Mouse (Mus musculus): Measurements from ENCODE around the gene Plek. TPM values are rescaled to one million over a fixed set of nuclear protein-coding genes. Genes with fewer than 3 reads are reported as not detected.

Plek gene
- polyA plus RNA-seq, 1 experiment from 2014 or later, result 59.8 TPM

GRCm38 (mm10) chr11:16992880-16993279 lies 59.3 kb downstream of the Plek start:
- no peak overlapping the region for H3K27ac ChIP-seq (ENCODE audit: low read depth, low read length)
- no peaks in the 10 kb centered on the region for H3K9me3 ChIP-seq (ENCODE audit: control insufficient read depth, low read length)
- H3K4me1 ChIP-seq (replicated peaks; ENCODE audit: control insufficient read depth, insufficient read depth, low read length), result no peaks in the 10 kb centered on the region; the same call in 1 of the 2 replicates
- ATAC-seq (replicated peaks; ENCODE audit: low FRiP score) (no peak), DNase-seq (ENCODE audit: low spot score) (peak; percentile 15)
- H3K4me2 ChIP-seq, result no peak overlapping the region
- H3K9ac ChIP-seq (ENCODE audit: low read depth, low read length), result no peak overlapping the region
- no peak overlapping the region for H3K4me3 ChIP-seq (ENCODE audit: low read depth, low read length)
- H3K36me3 ChIP-seq (ENCODE audit: control insufficient read depth, insufficient read depth, low read length), result no peaks in the 10 kb centered on the region
- H3K27me3 ChIP-seq (replicated peaks; ENCODE audit: control insufficient read depth, insufficient read depth, low read length), result no peaks in the 10 kb centered on the region
- WGBS, result 78% methylated on average over 6 of the region's 6 CpGs

GRCm38 (mm10) chr11:16989885-16990284 lies 62.3 kb downstream of the Plek start:
- Histone ChIP-seq H3K4me3 (ENCODE audit: low read depth, low read length) (no peak overlapping the region), H3K9me3 (ENCODE audit: control insufficient read depth, low read length) (no peaks in the 10 kb centered on the region), H3K27me3 (replicated peaks; ENCODE audit: control insufficient read depth, insufficient read depth, low read length) (no peaks in the 10 kb centered on the region), H3K9ac (ENCODE audit: low read depth, low read length) (no peak overlapping the region), H3K4me1 (replicated peaks; ENCODE audit: control insufficient read depth, insufficient read depth, low read length) (no peaks in the 10 kb centered on the region), H3K4me2 (no peak overlapping the region), H3K36me3 (ENCODE audit: control insufficient read depth, insufficient read depth, low read length) (no peaks in the 10 kb centered on the region), H3K27ac (ENCODE audit: low read depth, low read length) (no peak overlapping the region)
- WGBS, result 87% methylated on average over 5 of the region's 5 CpGs
- ATAC-seq (replicated peaks; ENCODE audit: low FRiP score) (no peak), DNase-seq (ENCODE audit: low spot score) (peak; percentile 15)

GRCm38 (mm10) chr11:16987745-16988328 lies 64.3 kb downstream of the Plek start:
- Histone ChIP-seq H3K27ac (ENCODE audit: low read depth, low read length) (no peak overlapping the region), H3K9me3 (ENCODE audit: control insufficient read depth, low read length) (no peaks in the 10 kb centered on the region), H3K4me2 (no peak overlapping the region), H3K9ac (ENCODE audit: low read depth, low read length) (no peak overlapping the region), H3K4me3 (ENCODE audit: low read depth, low read length) (no peak overlapping the region), H3K4me1 (replicated peaks; ENCODE audit: control insufficient read depth, insufficient read depth, low read length) (no peaks in the 10 kb centered on the region), H3K36me3 (ENCODE audit: control insufficient read depth, insufficient read depth, low read length) (no peaks in the 10 kb centered on the region), H3K27me3 (replicated peaks; ENCODE audit: control insufficient read depth, insufficient read depth, low read length) (no peaks in the 10 kb centered on the region)
- ATAC-seq (replicated peaks; ENCODE audit: low FRiP score), result no peak
- 68% methylated on average over 6 of the region's 6 CpGs for WGBS
- DNase-seq (ENCODE audit: low spot score), result no peak

GRCm38 (mm10) chr11:16986550-16987187 lies 65.5 kb downstream of the Plek start:
- H3K9me3 ChIP-seq (ENCODE audit: control insufficient read depth, low read length), result no peaks in the 10 kb centered on the region
- H3K4me2 ChIP-seq, result no peak overlapping the region
- H3K4me3 ChIP-seq (ENCODE audit: low read depth, low read length), result no peak overlapping the region
- no peak overlapping the region for H3K27ac ChIP-seq (ENCODE audit: low read depth, low read length)
- H3K9ac ChIP-seq (ENCODE audit: low read depth, low read length), result no peak overlapping the region
- no peaks in the 10 kb centered on the region for H3K4me1 ChIP-seq (replicated peaks; ENCODE audit: control insufficient read depth, insufficient read depth, low read length)
- H3K27me3 ChIP-seq (replicated peaks; ENCODE audit: control insufficient read depth, insufficient read depth, low read length), result no peaks in the 10 kb centered on the region
- 78% methylated on average over 7 of the region's 7 CpGs for WGBS
- ATAC-seq (replicated peaks; ENCODE audit: low FRiP score), result no peak
- H3K36me3 ChIP-seq (ENCODE audit: control insufficient read depth, insufficient read depth, low read length), result no peaks in the 10 kb centered on the region
- no peak for DNase-seq (ENCODE audit: low spot score)

- Histone ChIP-seq H3K4me2 (no peak overlapping the region), H3K4me1 (replicated peaks; ENCODE audit: control insufficient read depth, insufficient read depth, low read length) (peaks cover 15% of the 10 kb centered on the region), H3K36me3 (ENCODE audit: control insufficient read depth, insufficient read depth, low read length) (no peaks in the 10 kb centered on the region), H3K9me3 (ENCODE audit: control insufficient read depth, low read length) (no peaks in the 10 kb centered on the region), H3K4me3 (ENCODE audit: low read depth, low read length) (no peak overlapping the region), H3K27ac (ENCODE audit: low read depth, low read length) (0 out of 2 replicates have a peak overlapping the region, but pooled peaks have one; percentile 19), H3K27me3 (replicated peaks; ENCODE audit: control insufficient read depth, insufficient read depth, low read length) (no peaks in the 10 kb centered on the region), H3K9ac (ENCODE audit: low read depth, low read length) (no peak overlapping the region)
- WGBS, result 70% methylated on average over 5 of the region's 5 CpGs
- ATAC-seq (replicated peaks; ENCODE audit: low FRiP score) (no peak), DNase-seq (ENCODE audit: low spot score) (no peak)
Measured at GRCm38 (mm10) chr11:16978161-16978707, 73.9 kb downstream of the Plek start.

- no peaks in the 10 kb centered on the region for H3K36me3 ChIP-seq (ENCODE audit: control insufficient read depth, insufficient read depth, low read length)
- WGBS, result 38% methylated on average over 2 of the region's 2 CpGs
- H3K27me3 ChIP-seq (replicated peaks; ENCODE audit: control insufficient read depth, insufficient read depth, low read length), result no peaks in the 10 kb centered on the region
- ATAC-seq (replicated peaks; ENCODE audit: low FRiP score) (peak; percentile 34), DNase-seq (ENCODE audit: low spot score) (no peak)
- H3K4me3 ChIP-seq (ENCODE audit: low read depth, low read length), result no peak overlapping the region
- no peaks in the 10 kb centered on the region for H3K9me3 ChIP-seq (ENCODE audit: control insufficient read depth, low read length)
- H3K4me1 ChIP-seq (replicated peaks; ENCODE audit: control insufficient read depth, insufficient read depth, low read length), result peaks cover 15% of the 10 kb centered on the region
- 0 out of 2 replicates have a peak overlapping the region, but pooled peaks have one; percentile 19 for H3K27ac ChIP-seq (ENCODE audit: low read depth, low read length)
- no peak overlapping the region for H3K9ac ChIP-seq (ENCODE audit: low read depth, low read length)
- H3K4me2 ChIP-seq, result no peak overlapping the region
Measured at GRCm38 (mm10) chr11:16977611-16978010, 74.6 kb downstream of the Plek start.

- 28% methylated on average over 4 of the region's 4 CpGs for WGBS
- Histone ChIP-seq H3K4me3 (ENCODE audit: low read depth, low read length) (no peak overlapping the region), H3K27me3 (replicated peaks; ENCODE audit: control insufficient read depth, insufficient read depth, low read length) (no peaks in the 10 kb centered on the region), H3K9ac (ENCODE audit: low read depth, low read length) (no peak overlapping the region), H3K4me2 (no peak overlapping the region), H3K4me1 (replicated peaks; ENCODE audit: control insufficient read depth, insufficient read depth, low read length) (peaks cover 15% of the 10 kb centered on the region), H3K9me3 (ENCODE audit: control insufficient read depth, low read length) (no peaks in the 10 kb centered on the region), H3K36me3 (ENCODE audit: control insufficient read depth, insufficient read depth, low read length) (no peaks in the 10 kb centered on the region), H3K27ac (ENCODE audit: low read depth, low read length) (no peak overlapping the region)
- ATAC-seq (replicated peaks; ENCODE audit: low FRiP score) (peak; percentile 84), DNase-seq (ENCODE audit: low spot score) (no peak)
Measured at GRCm38 (mm10) chr11:16976937-16977336, 75.2 kb downstream of the Plek start.

- Histone ChIP-seq H3K4me3 (ENCODE audit: low read depth, low read length) (no peak overlapping the region), H3K9ac (ENCODE audit: low read depth, low read length) (no peak overlapping the region), H3K27me3 (replicated peaks; ENCODE audit: control insufficient read depth, insufficient read depth, low read length) (no peaks in the 10 kb centered on the region), H3K4me1 (replicated peaks; ENCODE audit: control insufficient read depth, insufficient read depth, low read length) (peaks cover 12% of the 10 kb centered on the region), H3K27ac (ENCODE audit: low read depth, low read length) (no peak overlapping the region), H3K36me3 (ENCODE audit: control insufficient read depth, insufficient read depth, low read length) (no peaks in the 10 kb centered on the region), H3K4me2 (no peak overlapping the region), H3K9me3 (ENCODE audit: control insufficient read depth, low read length) (no peaks in the 10 kb centered on the region)
- DNase-seq (ENCODE audit: low spot score), result no peak
- WGBS, result 91% methylated on average over 1 of the region's 1 CpGs
- ATAC-seq (replicated peaks; ENCODE audit: low FRiP score), result no peak
Measured at GRCm38 (mm10) chr11:16973086-16973485, 79.1 kb downstream of the Plek start.

- DNase-seq (ENCODE audit: low spot score) (no peak), ATAC-seq (replicated peaks; ENCODE audit: low FRiP score) (peak; percentile 58; the same call in 1 of the 2 replicates)
- no peaks in the 10 kb centered on the region for H3K27me3 ChIP-seq (replicated peaks; ENCODE audit: control insufficient read depth, insufficient read depth, low read length)
- no peaks in the 10 kb centered on the region for H3K36me3 ChIP-seq (ENCODE audit: control insufficient read depth, insufficient read depth, low read length)
- no peaks in the 10 kb centered on the region for H3K9me3 ChIP-seq (ENCODE audit: control insufficient read depth, low read length)
- H3K27ac ChIP-seq (ENCODE audit: low read depth, low read length), result no peak overlapping the region
- no peak overlapping the region for H3K4me2 ChIP-seq
- H3K4me3 ChIP-seq (ENCODE audit: low read depth, low read length), result no peak overlapping the region
- 52% methylated on average over 3 of the region's 3 CpGs for WGBS
- peaks cover 3% of the 10 kb centered on the region for H3K4me1 ChIP-seq (replicated peaks; ENCODE audit: control insufficient read depth, insufficient read depth, low read length)
- H3K9ac ChIP-seq (ENCODE audit: low read depth, low read length), result no peak overlapping the region
Measured at GRCm38 (mm10) chr11:16972027-16972426, 80.2 kb downstream of the Plek start.
